Mouse (Mus musculus): ENCODE results near the gene Spop.

DNA sequence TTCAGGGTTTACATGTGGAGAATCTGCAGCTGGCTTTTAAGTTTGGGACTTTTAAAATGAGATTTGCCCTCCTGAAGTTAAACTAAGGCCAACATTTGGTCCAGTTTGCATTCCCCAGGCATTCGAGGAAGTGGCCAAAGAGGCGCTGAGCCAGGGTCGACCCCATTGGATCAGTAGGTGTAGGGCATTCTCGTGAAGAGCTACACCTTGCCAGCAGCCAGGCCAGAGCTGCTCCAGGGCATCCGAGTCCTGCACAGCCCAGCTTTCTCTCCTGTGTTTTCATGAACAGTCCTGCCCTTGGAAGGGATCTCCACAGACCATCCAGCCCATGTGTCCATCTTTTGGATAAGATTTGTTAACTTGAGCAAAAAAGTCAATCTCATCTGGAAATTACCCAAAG, 49.5 kb upstream of the Spop start:
- TF ChIP-seq FLI1 (IDR thresholded peaks at IDR 0.05; ENCODE audit: low read length) (no peak), GATA1 (IDR thresholded peaks at IDR 0.05; ENCODE audit: borderline replicate concordance, low read length) (no peak)

Measured in megakaryocyte, embryonic 14.5 days (primary cell).